Mouse (Mus musculus): Measurements from ENCODE around the gene Tnk1. TPM values are rescaled to one million over a fixed set of nuclear protein-coding genes. Genes with fewer than 3 reads are reported as not detected.

Tnk1 gene
- polyA plus RNA-seq, 1 experiment from 2014 or later = 0.09 TPM

GRCm38 (mm10) chr11:69835326-69835965 lies 23.1 kb downstream of the Tnk1 start:
- Histone ChIP-seq H3K27ac (peak overlapping the region; percentile 96), H3K4me1 (peaks cover 49% of the 10 kb centered on the region)

GRCm38 (mm10) chr11:69834001-69834549 lies 24.5 kb downstream of the Tnk1 start:
- peak overlapping the region; percentile 94 for H3K4me2 ChIP-seq
- no peak for ATAC-seq
- H3K27ac ChIP-seq = peak overlapping the region; percentile 96
- 5% methylated on average over 36 of the region's 48 CpGs for WGBS
- H3K4me1 ChIP-seq = peaks cover 46% of the 10 kb centered on the region
- H3K27me3 ChIP-seq = peaks cover 4% of the 10 kb centered on the region; the same call in 1 of the 2 replicates
- peak overlapping the region; percentile 94 for H3K4me3 ChIP-seq
- peak overlapping the region; percentile 96 for H3K9ac ChIP-seq
- peaks cover 41% of the 10 kb centered on the region for H3K36me3 ChIP-seq (ENCODE audit: poor library complexity, severe bottlenecking)
- no peaks in the 10 kb centered on the region for H3K9me3 ChIP-seq (replicated peaks)

More at GRCm38 (mm10) chr11:69835326-69835965, 23.1 kb downstream of the Tnk1 start:
- 0% methylated on average over 9 of the region's 9 CpGs for WGBS
- H3K36me3 ChIP-seq (ENCODE audit: poor library complexity, severe bottlenecking) = peaks cover 33% of the 10 kb centered on the region
- ATAC-seq = no peak
- peaks cover 4% of the 10 kb centered on the region; the same call in 1 of the 2 replicates for H3K27me3 ChIP-seq
- H3K9ac ChIP-seq = peak overlapping the region; percentile 96
- peak overlapping the region; percentile 94 for H3K4me2 ChIP-seq
- no peaks in the 10 kb centered on the region for H3K9me3 ChIP-seq (replicated peaks)
- H3K4me3 ChIP-seq = peak overlapping the region; percentile 94

GRCm38 (mm10) chr11:69833554-69833953 lies 25.0 kb downstream of the Tnk1 start:
- no peak for ATAC-seq
- H3K4me1 ChIP-seq = peaks cover 47% of the 10 kb centered on the region
- WGBS = 44% methylated on average over 8 of the region's 8 CpGs

GRCm38 (mm10) chr11:69828832-69829231 lies 29.7 kb downstream of the Tnk1 start:
- 71% methylated on average over 5 of the region's 5 CpGs for WGBS
- no peak for ATAC-seq
- Histone ChIP-seq H3K4me1 (peaks cover 18% of the 10 kb centered on the region), H3K4me2 (no peak overlapping the region), H3K27me3 (peaks cover 4% of the 10 kb centered on the region; the same call in 1 of the 2 replicates), H3K4me3 (no peak overlapping the region), H3K9me3 (replicated peaks) (no peaks in the 10 kb centered on the region), H3K9ac (peak overlapping the region; percentile 2; the same call in 1 of the 2 replicates), H3K27ac (no peak overlapping the region), H3K36me3 (ENCODE audit: poor library complexity, severe bottlenecking) (peaks cover 90% of the 10 kb centered on the region)

More at GRCm38 (mm10) chr11:69833554-69833953, 25.0 kb downstream of the Tnk1 start:
- Histone ChIP-seq H3K36me3 (ENCODE audit: poor library complexity, severe bottlenecking) (peaks cover 46% of the 10 kb centered on the region), H3K9ac (peak overlapping the region; percentile 96), H3K27ac (0 out of 2 replicates have a peak overlapping the region, but pooled peaks have one; percentile 96), H3K4me3 (peak overlapping the region; percentile 94), H3K4me2 (peak overlapping the region; percentile 94), H3K9me3 (replicated peaks) (no peaks in the 10 kb centered on the region), H3K27me3 (peaks cover 4% of the 10 kb centered on the region; the same call in 1 of the 2 replicates)

GRCm38 (mm10) chr11:69823456-69823855 lies 35.1 kb downstream of the Tnk1 start:
- no peaks in the 10 kb centered on the region for H3K9me3 ChIP-seq (replicated peaks)
- H3K4me3 ChIP-seq = no peak overlapping the region
- ATAC-seq = no peak
- no peak overlapping the region for H3K4me2 ChIP-seq
- 76% methylated on average over 2 of the region's 2 CpGs for WGBS
- no peak overlapping the region for H3K9ac ChIP-seq
- H3K27me3 ChIP-seq = no peaks in the 10 kb centered on the region
- peaks cover 50% of the 10 kb centered on the region for H3K36me3 ChIP-seq (ENCODE audit: poor library complexity, severe bottlenecking)
- no peaks in the 10 kb centered on the region for H3K4me1 ChIP-seq
- no peak overlapping the region for H3K27ac ChIP-seq

GRCm38 (mm10) chr11:69822080-69822479 lies 36.5 kb downstream of the Tnk1 start, which contains the start of gene Spem1:
Gene Spem1, minus strand, starts transcription at chr11:69822180.
- H3K9ac ChIP-seq = no peak within 1 kb of the TSS
- no peak within 1 kb of the TSS for H3K4me3 ChIP-seq
- 87% methylated on average over 3 of the region's 3 CpGs for WGBS
- H3K4me2 ChIP-seq = no peak within 1 kb of the TSS
- no peaks in the 10 kb centered on the region for H3K4me1 ChIP-seq
- peaks cover 36% of the 10 kb centered on the region for H3K36me3 ChIP-seq (ENCODE audit: poor library complexity, severe bottlenecking)
- H3K27ac ChIP-seq = no peak within 1 kb of the TSS
- peaks cover 6% of the 10 kb centered on the region for H3K9me3 ChIP-seq (replicated peaks)
- no peaks in the 10 kb centered on the region for H3K27me3 ChIP-seq
- ATAC-seq = no peak

- Histone ChIP-seq H3K4me3 (no peak overlapping the region), H3K4me1 (no peaks in the 10 kb centered on the region), H3K27me3 (no peaks in the 10 kb centered on the region), H3K9me3 (replicated peaks) (peaks cover 12% of the 10 kb centered on the region), H3K9ac (no peak overlapping the region), H3K36me3 (ENCODE audit: poor library complexity, severe bottlenecking) (peaks cover 4% of the 10 kb centered on the region), H3K27ac (no peak overlapping the region), H3K4me2 (no peak overlapping the region)
- ATAC-seq = no peak
- WGBS = 93% methylated on average over 8 of the region's 8 CpGs
Observed at GRCm38 (mm10) chr11:69818871-69819270, 39.7 kb downstream of the Tnk1 start.

GRCm38 (mm10) chr11:69818365-69818764 lies 40.2 kb downstream of the Tnk1 start, which contains the start of gene Spem2:
Gene Spem2, minus strand, starts transcription at chr11:69818465.
- Histone ChIP-seq H3K36me3 (ENCODE audit: poor library complexity, severe bottlenecking) (no peaks in the 10 kb centered on the region), H3K4me2 (no peak within 1 kb of the TSS), H3K4me3 (no peak within 1 kb of the TSS), H3K27me3 (no peaks in the 10 kb centered on the region), H3K9me3 (replicated peaks) (peaks cover 12% of the 10 kb centered on the region), H3K4me1 (no peaks in the 10 kb centered on the region), H3K9ac (no peak within 1 kb of the TSS), H3K27ac (no peak within 1 kb of the TSS)
- WGBS = 77% methylated on average over 2 of the region's 2 CpGs
- no peak for ATAC-seq

GRCm38 (mm10) chr11:69816520-69816919 lies 42.0 kb downstream of the Tnk1 start:
- 89% methylated on average over 12 of the region's 12 CpGs for WGBS
- Histone ChIP-seq H3K27ac (no peak overlapping the region), H3K36me3 (ENCODE audit: poor library complexity, severe bottlenecking) (no peaks in the 10 kb centered on the region), H3K4me1 (no peaks in the 10 kb centered on the region), H3K9me3 (replicated peaks) (peaks cover 12% of the 10 kb centered on the region), H3K4me3 (no peak overlapping the region), H3K4me2 (no peak overlapping the region), H3K9ac (no peak overlapping the region), H3K27me3 (no peaks in the 10 kb centered on the region)
- ATAC-seq = no peak

- 63% methylated on average over 10 of the region's 10 CpGs for WGBS
Observed at GRCm38 (mm10) chr11:69815155-69815554, 43.4 kb downstream of the Tnk1 start, which contains the start of gene Gm39566. Gene Gm39566, minus strand, starts transcription at chr11:69815298.

GRCm38 (mm10) chr11:69810280-69810679 lies 48.2 kb downstream of the Tnk1 start:
- Histone ChIP-seq H3K4me1 (no peaks in the 10 kb centered on the region), H3K9ac (no peak overlapping the region), H3K4me2 (no peak overlapping the region), H3K27me3 (peaks cover 21% of the 10 kb centered on the region), H3K9me3 (replicated peaks) (0 out of 2 replicates have a peak, but pooled peaks cover 5% of the 10 kb centered on the region), H3K4me3 (no peak overlapping the region), H3K36me3 (ENCODE audit: poor library complexity, severe bottlenecking) (no peaks in the 10 kb centered on the region), H3K27ac (no peak overlapping the region)
- ATAC-seq = no peak

More at GRCm38 (mm10) chr11:69815155-69815554, 43.4 kb downstream of the Tnk1 start, which contains the start of gene Gm39566:
- Histone ChIP-seq H3K36me3 (ENCODE audit: poor library complexity, severe bottlenecking) (no peaks in the 10 kb centered on the region), H3K9me3 (replicated peaks) (peaks cover 12% of the 10 kb centered on the region), H3K4me3 (no peak within 1 kb of the TSS), H3K27ac (no peak within 1 kb of the TSS), H3K9ac (no peak within 1 kb of the TSS), H3K27me3 (0 out of 2 replicates have a peak, but pooled peaks cover 3% of the 10 kb centered on the region), H3K4me1 (no peaks in the 10 kb centered on the region), H3K4me2 (no peak within 1 kb of the TSS)
- no peak for ATAC-seq

- 87% methylated on average over 2 of the region's 2 CpGs for WGBS
- Histone ChIP-seq H3K9ac (no peak overlapping the region), H3K27me3 (peaks cover 41% of the 10 kb centered on the region), H3K4me2 (no peak overlapping the region), H3K9me3 (replicated peaks) (0 out of 2 replicates have a peak, but pooled peaks cover 5% of the 10 kb centered on the region), H3K27ac (no peak overlapping the region), H3K4me1 (peaks cover 25% of the 10 kb centered on the region), H3K4me3 (no peak overlapping the region), H3K36me3 (ENCODE audit: poor library complexity, severe bottlenecking) (no peaks in the 10 kb centered on the region)
- no peak for ATAC-seq
Observed at GRCm38 (mm10) chr11:69807641-69808040, 50.9 kb downstream of the Tnk1 start.

Measured in forebrain, embryonic 13.5 days (tissue).